Mouse (Mus musculus) neutrophil, adult 59 days (primary cell): Measurements from ENCODE around the gene Gdf9. TPM values are rescaled to one million over a fixed set of nuclear protein-coding genes. Genes with fewer than 3 reads are reported as not detected.

Experiments
- total RNA-seq, 2 experiments: library from RNA; stranded (reverse); gene quantifications; 1 replicate in 1 of 2; 2 replicates in 1 of 2; pipeline ENCODE4 v1.2.4; 2023

The Gdf9 gene
- under 1 TPM; 0.58 to 0.71 TPM for total RNA-seq

DNA sequence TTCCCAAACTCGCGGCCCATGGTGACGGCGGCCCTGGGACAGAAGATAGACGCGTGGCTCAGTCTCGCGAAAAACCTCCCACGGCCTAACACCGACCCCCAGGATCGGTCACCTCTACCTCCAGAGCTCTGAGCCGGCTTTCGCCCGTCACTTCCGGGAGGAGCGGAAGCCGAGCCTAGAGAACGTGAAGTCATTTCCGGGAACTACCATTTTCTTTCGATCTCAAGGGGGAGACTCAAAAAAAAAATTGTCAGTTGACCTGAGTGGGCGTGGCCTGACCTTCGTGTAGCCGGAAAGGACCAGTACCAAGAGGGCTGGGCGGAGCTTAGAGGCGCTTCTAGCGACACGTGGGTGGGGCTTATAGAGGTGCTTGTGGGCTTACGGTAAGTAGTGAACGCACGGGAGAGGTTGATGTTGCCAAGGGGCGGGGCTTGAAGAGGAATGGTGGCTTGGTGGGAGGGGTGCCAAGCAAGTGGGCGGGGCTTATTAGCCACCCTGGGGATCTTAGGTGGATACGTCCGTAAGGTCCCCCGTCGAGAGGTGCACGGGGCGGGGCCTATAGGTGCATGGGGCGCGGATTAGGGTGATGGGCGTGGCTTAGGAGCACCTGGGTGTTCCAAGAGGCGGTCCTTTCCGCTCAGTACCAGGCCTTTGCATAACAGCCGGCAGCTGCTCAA, at the start of gene Gdf9, which contains the start of gene Uqcrq:
TSS of gene Gdf9 (plus strand) at position 354 of the 677 bp plus-strand sequence.
TSS of gene Uqcrq (minus strand) at position 162 of the 677 bp plus-strand sequence.

GRCm38 (mm10) chr11:53423036-53423435, 7.8 kb upstream of the Gdf9 start, which contains the start of gene Leap2:
TSS of gene Leap2 (minus strand) at chr11:53423170.

GRCm38 (mm10) chr11:53456474-53457371, 25.9 kb downstream of the Gdf9 start, which contains the start of the genes Gm10447 and Shroom1:
TSS of gene Gm10447 (minus strand) at chr11:53457110.
TSS of gene Shroom1 (plus strand) at chr11:53457205.

DNA sequence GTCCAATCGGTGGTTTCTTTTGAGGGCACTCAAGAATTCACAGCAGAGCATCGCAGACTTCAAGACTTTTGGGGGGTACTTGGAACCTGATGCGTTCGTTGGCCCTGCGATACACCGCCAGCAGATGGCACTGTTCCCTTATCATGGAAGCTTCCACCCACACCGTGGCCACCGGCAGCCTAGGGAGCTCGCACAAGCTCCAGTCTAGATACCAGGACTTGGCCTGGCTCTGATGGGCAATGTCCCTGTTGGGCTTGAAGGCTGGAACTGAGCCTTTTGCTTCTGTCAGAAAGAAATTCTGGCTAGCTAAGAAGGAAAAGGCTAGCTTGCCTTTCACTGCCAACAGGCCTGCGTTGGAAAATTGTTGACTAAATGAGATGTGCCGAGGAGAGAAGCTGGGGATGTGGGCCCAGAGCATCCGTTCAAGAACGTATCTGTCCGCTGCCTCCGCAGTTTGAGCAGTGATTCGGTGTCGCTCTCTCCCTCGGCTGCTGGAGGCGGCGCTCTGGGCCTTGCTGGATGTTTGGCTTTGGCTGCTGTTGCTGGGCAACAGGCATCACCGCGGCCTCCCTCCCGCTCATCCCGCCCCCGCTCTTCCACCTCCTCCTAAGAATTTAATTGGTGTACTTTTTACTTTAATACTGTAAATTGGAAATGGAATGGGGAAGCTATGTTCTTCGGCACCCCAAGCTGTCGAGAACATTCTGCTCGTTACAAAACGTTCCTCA, 39.3 kb downstream of the Gdf9 start, which contains the start of gene Gm9837:
TSS of gene Gm9837 (minus strand) at position 512 of the 728 bp plus-strand sequence.

GRCm38 (mm10) chr11:53479783-53480301, 49.0 kb downstream of the Gdf9 start, which contains the start of the genes Gm9945 and Sowaha:
TSS of gene Gm9945 (plus strand) at chr11:53480166.
TSS of gene Sowaha (minus strand) at chr11:53480274.

Other genes with a start within 250 kb of the Gdf9 start
- 10 to 100 TPM; 57.5 to 63.3 TPM for gene Hspa4, start 130.6 kb upstream of the Gdf9 start, total RNA-seq
- 10 to 100 TPM in 1 of 2 experiments, 1 to 10 TPM in 1; 7.6 to 10.6 TPM for gene Zcchc10, start 106.3 kb upstream of the Gdf9 start, total RNA-seq
- gene Aff4, start 80.2 kb upstream of the Gdf9 start, total RNA-seq = 100 to 1,000 TPM in 1 of 2 experiments, 10 to 100 TPM in 1; 94.9 to 100 TPM
- gene Leap2, start 7.9 kb upstream of the Gdf9 start, total RNA-seq = not detected
- 100 to 1,000 TPM; 201 to 206 TPM for gene Uqcrq, start 192 bp upstream of the Gdf9 start, total RNA-seq
- not detected for gene Gm10447, start 26.1 kb downstream of the Gdf9 start, total RNA-seq
- under 1 TPM; 0.18 to 0.60 TPM for gene Shroom1, start 26.2 kb downstream of the Gdf9 start, total RNA-seq
- not detected for gene Gm9837, start 39.5 kb downstream of the Gdf9 start, total RNA-seq
- not detected for gene Gm9945, start 49.1 kb downstream of the Gdf9 start, total RNA-seq
- under 1 TPM; 0.33 to 0.42 TPM for gene Sowaha, start 49.3 kb downstream of the Gdf9 start, total RNA-seq
- gene Sept8, start 88.2 kb downstream of the Gdf9 start, total RNA-seq = 1 to 10 TPM; 4.6 to 8.5 TPM
- gene Kif3a, start 136.4 kb downstream of the Gdf9 start, total RNA-seq = 1 to 10 TPM; 1.6 to 4.2 TPM
- gene Il4, start 187.6 kb downstream of the Gdf9 start, total RNA-seq = not detected
- gene Il13, start 203.7 kb downstream of the Gdf9 start, total RNA-seq = not detected